Mouse (Mus musculus) A20 (cell line): ENCODE results near the gene Akap6.

Experiments
- DNase-seq: peaks from one replicate; pipeline ENCODE4 v3.0.0-alpha.2; 2011; ENCODE audit warnings: low read depth, low spot score

Gene Akap6

DNA sequence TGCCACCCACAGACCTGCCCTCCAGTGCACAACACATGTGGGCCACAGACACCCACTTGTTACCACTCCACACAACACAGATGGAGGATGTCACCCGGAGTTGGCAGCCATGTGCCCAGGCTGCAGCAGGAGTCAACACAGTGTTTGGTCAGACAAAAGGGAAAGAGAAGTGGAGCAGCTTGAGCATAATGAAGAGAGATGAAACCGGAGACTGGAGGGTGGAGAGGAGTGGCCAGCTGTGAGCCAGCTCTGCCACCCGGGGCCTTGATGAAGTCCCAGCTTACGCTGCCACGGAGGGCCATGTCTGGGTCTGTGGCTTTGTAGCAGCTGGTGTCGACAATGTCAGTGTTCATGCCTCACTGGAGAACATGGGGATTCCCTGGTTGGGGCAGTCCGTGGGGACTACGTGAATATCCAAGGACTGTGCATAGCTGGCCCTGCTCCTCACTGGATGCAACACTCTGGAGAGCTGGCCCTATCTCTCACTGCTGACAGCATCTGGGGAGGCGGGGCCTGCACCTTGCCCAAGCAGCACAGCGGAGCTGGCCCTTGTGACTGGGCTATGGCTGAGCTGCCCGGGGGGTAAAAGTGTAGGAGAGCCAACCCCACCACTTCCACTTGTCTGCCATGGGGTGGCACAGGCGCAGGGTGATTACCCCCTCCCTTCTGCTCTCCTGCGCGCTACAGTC lies 148.8 kb downstream of the Akap6 start:
- DNase-seq = no peak

DNA sequence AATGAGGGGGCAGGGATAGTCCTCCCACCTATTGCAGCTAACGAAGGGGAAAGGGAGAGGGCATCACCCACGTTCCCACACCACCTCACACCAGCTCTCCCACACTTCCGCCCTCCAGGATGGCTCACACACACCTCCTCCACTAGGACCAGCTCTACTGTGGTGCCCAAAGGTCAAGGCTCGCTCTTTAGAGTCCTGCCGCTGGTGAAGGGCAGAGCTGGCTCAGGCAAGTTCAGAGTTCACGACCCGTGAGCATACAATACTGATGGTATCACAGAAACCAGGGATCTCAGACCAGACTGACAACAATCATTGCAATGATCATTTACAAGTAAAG lies 149.3 kb downstream of the Akap6 start:
- DNase-seq = no peak

DNA sequence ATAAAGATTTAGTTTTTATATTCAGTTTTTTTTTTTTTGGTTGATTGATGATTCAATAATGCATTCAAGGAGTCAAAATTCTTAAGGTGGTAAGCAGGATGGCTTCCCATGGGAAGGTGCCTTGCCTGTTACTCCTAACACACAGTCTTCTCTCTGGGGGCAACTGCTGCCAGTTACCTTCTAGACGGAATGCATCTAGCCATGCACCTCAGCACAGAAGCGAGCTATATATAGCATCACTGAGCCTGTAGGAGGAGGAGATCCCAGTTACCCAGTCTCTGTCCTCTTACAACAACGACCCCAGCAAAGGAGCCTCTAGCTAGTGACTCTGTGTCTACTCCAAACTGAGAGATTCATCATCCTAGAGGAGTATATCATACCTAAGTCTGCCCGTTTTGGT lies 150.1 kb downstream of the Akap6 start:
- no peak for DNase-seq

DNA sequence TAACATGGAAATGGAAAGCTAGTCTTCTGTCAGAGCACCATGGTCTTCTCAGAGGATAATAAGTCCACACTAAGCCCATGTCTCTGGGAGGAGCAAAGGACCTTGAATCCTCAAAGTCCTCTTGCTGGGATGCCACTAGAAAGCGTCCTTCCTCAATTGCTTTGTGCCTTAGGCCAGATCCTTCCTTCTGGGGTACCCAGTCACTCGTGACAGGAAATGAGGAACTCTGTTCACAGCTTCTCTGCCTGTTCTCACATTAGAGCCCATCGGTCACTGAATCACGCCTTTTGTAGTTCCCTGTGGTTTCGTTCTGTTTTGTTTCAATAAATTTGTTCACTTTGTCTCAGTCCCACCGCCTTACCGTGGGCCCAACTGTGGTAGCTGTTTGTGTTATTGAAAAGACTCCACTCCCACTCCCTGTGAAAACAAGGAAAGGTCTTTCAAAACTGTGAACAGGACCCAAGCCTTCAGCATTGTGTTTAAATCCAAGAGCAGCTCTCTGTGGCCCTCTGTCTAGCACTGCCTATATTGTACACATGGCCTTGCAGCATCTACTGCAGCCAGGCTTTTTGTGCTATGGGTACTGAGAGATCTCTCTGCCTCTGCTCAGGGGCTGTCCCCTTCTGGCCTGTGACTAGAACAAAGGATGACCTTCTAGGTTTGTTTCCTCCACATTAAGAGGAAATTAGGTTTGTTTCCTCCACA lies 151.3 kb downstream of the Akap6 start:
- no peak for DNase-seq

DNA sequence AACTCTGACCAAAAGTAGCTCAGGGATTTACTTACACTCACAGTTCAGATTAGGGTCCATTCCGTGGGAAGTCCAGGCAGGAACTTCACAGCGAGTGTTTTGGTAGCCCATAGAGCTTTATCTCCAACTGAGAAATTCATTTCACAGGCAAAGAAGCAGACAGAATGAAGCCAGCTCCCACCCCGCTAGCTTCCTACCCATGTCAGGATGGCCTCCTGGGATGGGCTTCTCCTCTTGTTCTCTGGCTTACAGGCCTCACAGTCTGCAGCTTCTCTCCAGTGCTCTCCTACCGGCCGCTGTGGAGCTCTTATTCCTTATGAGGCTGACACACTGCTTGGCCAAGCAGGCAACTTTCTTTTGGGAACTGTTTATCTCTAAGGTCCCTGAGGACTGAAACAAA lies 152.0 kb downstream of the Akap6 start:
- no peak for DNase-seq

DNA sequence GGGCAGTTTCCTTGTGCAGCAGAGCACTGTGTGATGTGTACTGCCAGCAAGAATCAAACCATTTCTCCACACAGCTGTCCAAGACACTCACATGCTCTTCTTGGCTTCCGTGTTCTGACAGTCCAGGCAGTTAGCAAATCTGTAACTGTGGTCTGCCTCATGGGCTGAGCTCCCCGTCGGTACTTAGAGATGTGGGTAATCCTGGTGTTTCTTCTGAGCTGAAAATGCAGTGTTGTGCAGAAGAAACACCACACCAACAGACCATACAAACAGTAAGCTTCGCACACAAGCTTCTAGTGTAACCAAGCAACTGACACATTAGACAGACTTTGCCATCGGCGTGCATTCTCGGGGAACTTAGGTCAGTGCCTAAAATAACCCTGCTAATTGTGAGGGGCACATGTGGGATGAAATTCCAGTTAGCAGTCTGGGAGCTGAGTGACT lies 155.1 kb downstream of the Akap6 start:
- no peak for DNase-seq

DNA sequence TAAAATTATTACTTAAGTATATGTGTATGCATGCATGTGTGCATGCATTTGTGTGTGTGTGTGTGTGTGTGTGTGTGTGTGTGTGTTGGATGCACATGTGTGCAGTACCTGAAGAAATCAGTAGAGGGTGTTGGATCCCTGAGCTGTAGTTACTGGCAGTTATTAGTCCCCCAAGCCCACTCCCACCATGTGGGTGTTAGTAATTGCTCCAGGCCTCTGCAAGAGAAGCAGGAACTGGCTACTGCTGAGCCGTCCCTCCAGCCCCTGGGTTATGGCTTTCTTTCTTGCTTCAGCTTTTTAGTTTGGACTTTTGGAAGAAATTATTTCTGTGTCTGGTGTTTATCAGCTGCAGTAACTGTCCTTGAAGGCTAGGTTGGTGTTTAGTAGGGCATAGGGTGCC lies 156.9 kb downstream of the Akap6 start:
- no peak for DNase-seq

DNA sequence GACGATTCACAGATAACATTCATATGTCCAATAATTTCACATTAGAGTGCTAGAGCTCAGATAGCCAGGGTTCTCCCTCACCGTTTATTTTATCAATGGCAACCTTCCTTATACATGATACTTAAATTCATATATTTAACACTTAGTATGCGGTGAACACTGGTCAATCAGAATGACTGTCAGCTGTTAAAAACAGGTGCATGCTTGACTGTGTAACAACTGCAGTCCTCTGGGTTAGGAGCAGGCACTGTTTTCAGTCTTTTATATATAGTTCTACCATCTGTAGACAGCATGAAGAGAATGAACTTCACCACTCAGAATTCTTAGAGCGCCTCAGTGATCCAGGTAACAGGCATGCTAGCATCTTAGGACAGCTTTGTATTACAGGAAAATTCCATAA lies 158.1 kb downstream of the Akap6 start:
- DNase-seq = no peak

DNA sequence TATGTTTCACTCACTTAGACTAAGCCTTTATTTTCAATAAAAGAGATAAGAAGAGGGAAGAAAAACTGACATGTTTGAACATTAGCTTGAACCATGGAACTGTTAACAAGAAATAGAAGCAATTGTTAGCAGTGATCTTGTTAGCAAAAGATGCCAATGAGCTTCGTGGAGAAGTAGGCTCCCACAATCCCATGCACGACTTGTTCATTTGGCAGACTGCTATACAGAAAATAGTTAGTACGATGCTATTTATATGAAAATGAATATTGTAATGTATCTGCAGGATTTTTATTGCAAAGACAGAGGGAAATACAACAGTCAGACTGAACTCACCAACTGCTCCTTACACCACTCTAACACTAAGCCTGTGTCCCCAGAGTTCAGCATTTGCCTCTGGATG lies 162.7 kb downstream of the Akap6 start:
- DNase-seq = no peak

DNA sequence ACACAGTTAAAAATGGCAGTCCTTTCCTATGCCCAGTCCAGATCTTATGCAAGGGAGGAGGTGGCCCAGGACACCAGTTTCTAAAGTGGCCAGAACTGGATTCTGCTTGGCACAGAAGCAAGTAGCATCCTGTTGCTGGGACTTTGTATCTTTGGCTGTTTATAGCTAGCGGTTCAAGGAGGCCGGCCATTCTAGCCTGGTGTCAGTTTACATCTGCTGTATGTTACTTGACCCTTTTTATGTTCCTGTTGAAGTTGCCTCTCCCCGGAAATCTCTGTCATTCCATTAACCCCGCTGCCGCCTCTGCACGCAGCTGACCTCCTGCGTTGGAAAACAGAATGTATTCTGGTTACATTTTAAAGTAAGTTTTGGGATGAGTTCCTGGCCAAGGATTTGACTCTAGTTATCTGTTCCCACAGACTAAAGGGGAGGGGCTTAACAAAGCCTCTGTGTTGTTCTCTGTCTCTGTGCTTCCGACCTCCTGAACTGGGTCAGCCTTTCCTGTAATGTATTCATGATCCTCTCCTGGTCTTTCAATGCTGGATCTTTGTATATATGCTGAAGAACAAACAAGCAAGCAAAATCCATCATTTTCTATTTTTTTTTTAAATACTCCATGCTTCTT lies 168.9 kb downstream of the Akap6 start:
- no peak for DNase-seq

DNA sequence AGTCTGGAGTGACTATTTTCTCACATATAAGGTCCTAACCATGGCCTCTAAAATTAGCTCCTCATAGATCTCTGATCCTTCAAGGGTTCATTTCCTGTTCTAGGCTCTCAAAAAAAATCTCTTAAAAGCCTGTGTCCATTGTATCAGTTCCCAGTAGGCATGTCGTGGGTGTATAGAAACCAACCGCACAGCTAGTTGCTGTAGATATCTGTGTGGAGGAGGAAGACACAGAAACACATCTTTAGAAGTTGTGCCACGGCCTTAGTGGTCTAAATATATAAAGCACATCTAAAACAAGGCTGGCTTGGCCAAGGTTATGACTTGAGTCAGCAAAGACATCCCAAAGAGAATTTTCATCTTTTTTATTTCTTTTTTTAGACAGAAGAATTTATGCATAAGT lies 172.4 kb downstream of the Akap6 start:
- no peak for DNase-seq

DNA sequence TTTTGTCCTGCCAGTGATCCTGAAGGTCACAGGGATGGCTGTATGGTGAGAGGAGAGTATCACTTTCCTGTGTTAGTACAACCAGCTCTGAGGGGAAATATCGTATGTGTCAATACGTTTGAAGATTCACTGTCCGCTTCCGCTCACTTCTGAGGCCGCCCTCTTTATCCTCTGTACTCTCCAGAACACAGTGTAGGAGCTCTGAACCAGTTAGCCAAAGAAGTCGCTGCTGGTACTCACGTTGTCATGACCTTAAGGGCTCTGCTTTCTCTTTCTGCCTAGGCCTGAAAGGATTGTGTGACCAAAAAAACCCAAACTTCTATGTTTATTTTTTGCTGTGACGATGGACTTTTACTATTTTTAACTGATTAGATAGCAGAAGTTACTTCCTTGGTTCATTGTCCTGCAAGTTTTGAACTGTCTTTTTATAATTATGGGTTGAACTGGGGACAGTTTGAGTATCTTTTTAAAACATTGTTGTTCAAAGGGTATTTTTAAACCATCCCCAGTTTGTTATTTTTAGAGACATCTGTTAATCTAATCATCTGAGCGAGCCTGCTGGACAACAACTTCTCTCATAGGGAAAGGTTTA lies 175.2 kb downstream of the Akap6 start:
- DNase-seq = no peak

DNA sequence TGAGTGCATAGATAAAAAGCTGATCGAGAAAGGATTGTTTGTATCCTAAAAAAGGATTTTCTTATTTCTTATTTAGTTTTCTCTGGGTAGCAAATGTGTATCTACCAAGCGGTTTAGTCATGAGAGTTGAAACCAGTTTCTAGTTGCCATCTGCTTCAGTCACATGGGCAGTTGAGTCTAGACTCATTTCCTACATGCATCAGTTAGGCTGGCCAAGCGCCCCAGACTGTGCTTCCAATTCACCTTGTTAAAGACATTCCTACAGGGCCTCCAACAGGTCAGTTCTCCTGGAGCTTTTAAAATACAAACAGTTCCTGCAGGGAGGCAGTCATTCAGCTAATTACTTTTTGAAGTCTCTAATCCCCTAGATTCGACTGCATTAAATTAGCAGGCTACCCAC lies 176.9 kb downstream of the Akap6 start:
- no peak for DNase-seq

DNA sequence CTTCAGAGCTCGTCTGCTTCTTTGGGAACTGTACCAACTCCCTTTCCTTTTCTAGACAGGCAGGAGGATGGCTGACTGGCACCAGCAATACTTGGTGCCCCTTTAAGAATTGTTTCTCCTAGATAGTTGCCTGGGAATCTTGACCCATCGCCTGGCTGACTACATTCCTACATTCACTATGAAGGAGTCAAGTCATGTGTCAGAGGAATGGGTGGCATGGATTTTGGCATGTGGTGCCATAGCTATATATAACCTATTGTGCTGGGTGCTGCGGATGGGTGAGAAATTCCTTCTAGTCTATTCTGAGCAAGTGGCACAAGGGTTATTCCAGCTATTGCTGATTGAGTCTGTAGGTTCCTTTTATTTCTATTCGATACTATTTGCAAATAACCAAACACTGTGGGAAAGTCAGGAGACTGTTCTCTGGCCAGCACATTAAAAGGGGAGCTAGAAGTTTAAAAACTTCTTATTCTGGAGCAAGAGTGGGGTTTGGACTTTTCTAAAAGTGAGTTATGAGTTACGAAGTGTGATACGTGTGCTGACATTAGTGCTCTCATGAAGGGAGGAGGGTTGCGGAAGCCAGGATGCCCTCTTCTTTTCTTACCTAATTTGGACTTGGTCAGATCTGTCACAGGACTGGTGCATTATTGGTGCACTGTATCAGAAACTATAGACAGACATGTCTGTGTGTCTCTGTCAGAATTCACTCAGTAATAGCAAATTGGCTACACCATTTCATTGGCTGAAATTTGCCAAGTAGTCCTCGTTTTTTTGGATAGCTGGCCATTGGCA lies 178.0 kb downstream of the Akap6 start:
- no peak for DNase-seq

DNA sequence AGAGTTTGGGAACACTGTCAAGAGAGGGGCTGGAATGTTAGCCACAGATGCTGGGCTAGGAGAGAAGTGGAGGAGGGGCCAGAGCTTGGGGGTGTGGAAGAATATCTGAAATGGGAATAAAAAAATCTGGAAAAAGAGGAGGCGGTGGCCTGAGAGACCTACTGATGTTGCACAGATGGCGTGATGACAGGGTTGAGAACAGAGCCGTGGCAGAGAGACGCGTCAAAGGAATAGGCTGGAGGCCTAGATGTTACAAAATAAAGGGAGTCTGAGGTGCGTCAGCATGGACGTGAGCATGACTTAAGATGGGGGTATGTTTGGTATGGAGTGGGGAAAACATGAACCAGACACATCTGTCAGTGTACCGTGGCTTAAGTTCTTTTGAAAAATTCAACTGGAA lies 180.1 kb downstream of the Akap6 start:
- no peak for DNase-seq

DNA sequence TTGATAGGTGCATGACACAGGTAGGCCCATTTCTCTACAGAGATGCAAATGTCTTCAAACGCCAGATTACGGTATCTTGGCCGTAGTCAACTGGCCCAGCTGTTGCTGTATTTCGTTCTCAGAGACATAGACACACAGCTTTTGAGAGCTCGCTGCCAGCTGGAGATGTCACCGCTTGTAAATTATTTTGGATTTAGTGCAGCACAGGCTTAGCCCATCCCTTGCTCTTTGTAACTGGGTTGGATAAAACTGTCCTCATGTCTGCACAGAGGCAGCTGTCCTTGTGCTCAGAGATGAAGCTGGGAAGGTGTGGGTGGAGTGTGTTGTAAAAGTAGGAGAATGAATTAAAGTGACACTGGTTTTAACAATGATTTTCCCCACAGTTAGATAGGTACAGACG lies 193.3 kb downstream of the Akap6 start:
- no peak for DNase-seq

DNA sequence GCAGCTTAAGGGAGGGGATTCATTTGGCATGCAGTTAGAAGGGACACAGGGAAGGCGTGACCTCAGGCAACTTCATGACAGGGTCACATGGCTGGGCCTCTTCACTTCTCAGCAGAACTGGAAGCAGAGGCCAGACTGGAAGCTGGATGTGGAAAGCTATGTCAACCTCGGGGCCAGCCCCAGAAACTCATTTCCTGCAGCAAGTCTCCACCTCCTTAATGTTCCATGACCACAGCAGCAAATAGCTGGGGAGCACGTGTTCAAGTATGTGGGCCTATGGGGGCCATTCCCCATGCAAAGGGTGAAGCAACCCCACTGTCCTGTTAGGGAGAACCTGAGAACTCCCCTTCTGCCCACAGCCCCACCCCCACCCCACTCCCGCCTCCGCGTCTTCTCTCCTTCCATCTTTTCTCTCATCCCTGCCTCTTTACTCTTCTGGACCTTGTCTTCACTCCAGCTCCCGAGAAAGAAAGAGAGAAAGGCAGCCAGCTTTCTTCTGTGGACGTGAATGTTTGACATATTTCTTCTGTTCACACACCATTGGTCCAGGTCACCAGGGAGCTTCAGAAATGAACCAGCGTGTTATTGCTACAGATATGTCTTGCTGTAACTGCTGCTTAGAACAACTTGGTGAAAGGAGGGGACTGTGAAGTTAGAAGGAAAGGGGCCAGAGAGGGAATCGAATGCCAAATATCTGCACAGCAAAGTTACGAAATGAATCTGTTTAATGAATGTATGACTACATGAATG lies 194.6 kb downstream of the Akap6 start:
- DNase-seq = no peak

DNA sequence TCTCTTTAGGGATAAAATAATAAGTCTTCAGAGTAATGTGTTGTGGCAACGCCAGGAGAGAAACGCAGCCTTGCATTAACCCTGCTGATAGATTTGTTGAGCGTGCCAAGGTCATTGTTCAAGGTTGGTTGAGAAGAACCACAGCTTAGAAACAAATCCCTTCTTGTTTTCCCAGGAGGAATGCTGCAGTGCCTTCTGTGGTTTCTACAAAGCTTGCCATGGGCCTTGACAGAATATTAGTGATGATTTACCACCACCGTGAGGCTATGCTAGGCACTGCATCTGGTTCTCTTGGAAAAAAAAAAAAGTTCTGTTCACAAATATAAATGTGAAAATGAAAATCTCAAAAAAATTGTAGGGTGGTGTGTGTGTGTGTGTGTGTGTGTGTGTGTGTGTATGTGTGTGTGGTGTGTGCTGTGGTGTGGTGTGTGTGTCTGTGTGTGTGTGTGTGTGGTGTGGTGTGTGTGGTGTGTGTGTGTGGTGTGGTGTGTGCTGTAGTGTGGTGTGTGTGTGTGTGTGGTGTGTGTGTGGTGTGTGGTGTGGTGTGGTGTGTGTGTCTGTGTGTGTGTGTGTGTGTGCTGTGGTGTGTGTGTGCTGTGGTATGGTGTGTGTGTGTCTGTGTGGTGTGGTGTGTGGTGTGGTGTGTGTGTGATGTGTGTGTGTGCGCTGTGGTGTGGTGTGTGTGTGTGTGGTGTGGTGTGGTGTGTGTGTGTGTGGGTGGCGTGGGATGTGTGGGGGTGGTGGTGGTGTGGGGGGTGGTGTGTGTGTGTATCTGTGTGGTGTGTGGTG lies 196.7 kb downstream of the Akap6 start:
- DNase-seq = peak; percentile 38

DNA sequence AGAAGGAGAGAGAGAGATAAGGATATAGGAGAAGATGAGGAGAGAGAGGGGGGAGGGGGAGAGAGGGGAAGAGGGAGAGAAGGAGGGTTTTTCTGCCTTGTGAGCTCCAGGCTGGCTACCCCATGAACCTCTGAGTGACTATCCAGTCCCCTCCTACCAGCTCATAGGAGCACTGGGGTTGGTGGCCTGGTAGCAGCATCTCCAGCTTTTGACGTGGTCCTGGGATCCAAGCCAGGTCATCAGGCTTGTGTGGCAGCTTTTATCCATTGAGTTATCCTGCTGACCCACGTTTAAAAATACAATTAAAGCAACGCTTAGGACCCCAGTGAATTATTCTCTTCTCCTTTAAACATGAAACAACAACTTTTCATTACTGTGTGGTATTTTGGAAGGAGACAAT lies 197.6 kb downstream of the Akap6 start:
- no peak for DNase-seq

DNA sequence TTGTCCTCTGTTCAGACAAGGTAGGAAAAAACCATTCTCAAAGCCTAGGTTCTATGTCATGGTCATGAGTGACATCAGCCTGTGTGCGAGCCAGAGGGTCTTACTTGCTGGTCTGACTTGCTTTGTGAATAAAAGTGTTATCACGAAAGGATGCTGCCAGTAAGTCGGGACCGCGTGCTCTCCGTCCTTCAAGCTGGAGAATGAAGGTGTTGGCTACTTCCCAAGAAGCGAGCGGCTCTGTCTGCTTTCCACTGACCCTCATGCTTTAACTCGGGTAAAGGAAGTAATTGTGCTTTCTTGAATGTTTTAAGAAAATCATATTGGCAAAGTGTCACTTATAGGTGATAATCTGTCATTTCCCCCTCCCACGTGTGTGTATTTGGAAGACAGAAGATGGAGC lies 198.9 kb downstream of the Akap6 start:
- DNase-seq = no peak

DNA sequence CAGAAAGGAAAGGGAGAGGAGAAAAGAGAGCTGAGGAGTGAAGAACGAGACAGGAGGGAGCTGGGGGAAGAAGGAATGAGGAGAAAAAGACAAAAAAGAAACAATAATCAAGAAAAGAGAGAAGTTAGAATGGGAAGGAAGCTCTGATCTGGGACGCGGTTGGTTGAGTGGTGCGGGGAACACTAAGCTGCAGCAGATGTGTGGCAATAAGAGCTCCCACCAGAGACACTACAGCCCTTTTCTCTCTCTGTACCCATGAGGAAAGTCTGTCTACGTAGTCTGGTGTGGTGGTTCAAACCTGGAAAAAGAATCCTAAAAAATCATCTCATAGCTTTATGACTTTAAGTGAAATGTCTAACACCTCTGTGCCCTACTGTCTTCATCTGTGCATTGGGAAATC lies 204.9 kb downstream of the Akap6 start:
- DNase-seq = no peak
